Mouse (Mus musculus) forebrain, embryonic 11.5 days (tissue): ENCODE data around the gene Gimap4. TPM values are rescaled to one million over a fixed set of nuclear protein-coding genes. Genes with fewer than 3 reads are reported as not detected.
"Not testable (repeated sequence)": the region's sequence is repeated elsewhere in the genome, so short reads cannot be mapped to it uniquely, and the experiment has no call there.

Source experiments
- ATAC-seq: fragments of 200-750 bp; cut with Nextera tagmentation; replicated peaks from 2 replicates; pipeline ENCODE4 v1.8.0; 2017; ENCODE audit warnings: moderate TSS enrichment; ENCODE audit not compliant: low FRiP score
- DNase-seq: peaks from one replicate; pipeline ENCODE4 v3.0.0-alpha.2; 2017; ENCODE audit warnings: low spot score
- H3K27ac ChIP-seq: fragments of 300-500 bp; sonication (generic); 2 replicates; pipeline ENCODE4 v1.5.1; 2014; ENCODE audit warnings: low read depth, low read length
- H3K27me3 ChIP-seq: fragments of 300-500 bp; sonication (generic); 2 replicates; pipeline ENCODE4 v1.6.1; 2014; ENCODE audit warnings: mild to moderate bottlenecking, low read length, mixed read lengths; ENCODE audit not compliant: control insufficient read depth, insufficient read depth
- H3K36me3 ChIP-seq: fragments of 300-500 bp; sonication (generic); 2 replicates; pipeline ENCODE4 v1.6.1; 2014; ENCODE audit warnings: mild to moderate bottlenecking, low read length, moderate library complexity, mixed read lengths; ENCODE audit not compliant: control insufficient read depth, insufficient read depth
- H3K4me1 ChIP-seq: fragments of 300-500 bp; sonication (generic); replicated peaks from 2 replicates; pipeline ENCODE4 v1.6.1; 2014; ENCODE audit warnings: low read length, mixed read lengths; ENCODE audit not compliant: control insufficient read depth, insufficient read depth
- H3K4me2 ChIP-seq: fragments of 300-500 bp; sonication (generic); 2 replicates; pipeline ENCODE4 v1.6.1; 2014; ENCODE audit warnings: low read depth, mild to moderate bottlenecking, low read length, moderate library complexity, mixed read lengths; ENCODE audit not compliant: severe bottlenecking
- H3K4me3 ChIP-seq: fragments of 300-500 bp; sonication (generic); 2 replicates; pipeline ENCODE4 v1.5.1; 2014; ENCODE audit warnings: low read depth, low read length
- H3K9ac ChIP-seq: fragments of 300-500 bp; sonication (generic); 2 replicates; pipeline ENCODE4 v1.6.1; 2014; ENCODE audit warnings: low read length
- H3K9me3 ChIP-seq: fragments of 300-500 bp; sonication (generic); 2 replicates; pipeline ENCODE4 v1.6.1; 2016; ENCODE audit warnings: low read length, mixed read lengths; ENCODE audit not compliant: control insufficient read depth
- WGBS: fragments of 180-500 bp; shearing (Covaris S2); extraction: QIAGEN DNeasy Blood & Tissue Kit; methylation state at CpG from one replicate; pipeline ENCODE4 v1.1.7; 2014; 5-methylcytosine and 5-hydroxymethylcytosine counted together
- polyA plus RNA-seq: library from polyadenylated mRNA; unstranded; fragments of >200 nt; fragmentation: Nextera tagmentation; extraction: Ambion mirVana; gene quantifications from 2 replicates; pipeline ENCODE4 v1.2.1, GENCODE M21; 2014

Gene Gimap4
- polyA plus RNA-seq, 1 experiment from 2014 or later: 4.5 TPM

- H3K27ac ChIP-seq: no peak overlapping the region
- no peaks in the 10 kb centered on the region for H3K36me3 ChIP-seq
- H3K9ac ChIP-seq: no peak overlapping the region
- H3K4me3 ChIP-seq: no peak overlapping the region
- no peak for ATAC-seq
- no peak for DNase-seq
- H3K4me1 ChIP-seq: no peaks in the 10 kb centered on the region
- H3K4me2 ChIP-seq: no peak overlapping the region
- H3K27me3 ChIP-seq: no peaks in the 10 kb centered on the region
- H3K9me3 ChIP-seq: no peaks in the 10 kb centered on the region
- WGBS: 85% methylated on average over 4 of the region's 4 CpGs
Measured at GRCm38 (mm10) chr6:48678391-48678790, 6.0 kb upstream of the Gimap4 start.

- Histone ChIP-seq H3K4me2 (no peak overlapping the region), H3K36me3 (no peaks in the 10 kb centered on the region), H3K4me3 (no peak overlapping the region), H3K27ac (no peak overlapping the region), H3K9ac (no peak overlapping the region), H3K4me1 (no peaks in the 10 kb centered on the region), H3K27me3 (no peaks in the 10 kb centered on the region), H3K9me3 (no peaks in the 10 kb centered on the region)
- ATAC-seq (no peak), DNase-seq (no peak)
- 90% methylated on average over 6 of the region's 6 CpGs for WGBS
Measured at GRCm38 (mm10) chr6:48679701-48680100, 4.6 kb upstream of the Gimap4 start.

GRCm38 (mm10) chr6:48680421-48680820 is 3.9 kb upstream of the Gimap4 start:
- ATAC-seq: no peak
- H3K4me2 ChIP-seq: no peak overlapping the region
- no peak overlapping the region for H3K4me3 ChIP-seq
- no peaks in the 10 kb centered on the region for H3K27me3 ChIP-seq
- H3K9me3 ChIP-seq: no peaks in the 10 kb centered on the region
- no peak overlapping the region for H3K27ac ChIP-seq
- no peak for DNase-seq
- H3K9ac ChIP-seq: no peak overlapping the region
- H3K36me3 ChIP-seq: no peaks in the 10 kb centered on the region
- WGBS: 82% methylated on average over 5 of the region's 5 CpGs
- H3K4me1 ChIP-seq: no peaks in the 10 kb centered on the region

GRCm38 (mm10) chr6:48681472-48682090 is 2.8 kb upstream of the Gimap4 start:
- ATAC-seq (no peak), DNase-seq (no peak)
- Histone ChIP-seq H3K9me3 (no peaks in the 10 kb centered on the region), H3K4me3 (no peak overlapping the region), H3K36me3 (no peaks in the 10 kb centered on the region), H3K27me3 (no peaks in the 10 kb centered on the region), H3K9ac (no peak overlapping the region), H3K4me1 (no peaks in the 10 kb centered on the region), H3K27ac (no peak overlapping the region), H3K4me2 (no peak overlapping the region)
- WGBS: 86% methylated on average over 3 of the region's 3 CpGs

- Histone ChIP-seq H3K27me3 (no peaks in the 10 kb centered on the region), H3K9me3 (no peaks in the 10 kb centered on the region), H3K27ac (no peak overlapping the region), H3K4me2 (no peak overlapping the region), H3K36me3 (no peaks in the 10 kb centered on the region), H3K4me1 (no peaks in the 10 kb centered on the region), H3K9ac (no peak overlapping the region), H3K4me3 (no peak overlapping the region)
- DNase-seq: no peak
- ATAC-seq: no peak
- 82% methylated on average over 4 of the region's 4 CpGs for WGBS
Measured at GRCm38 (mm10) chr6:48682271-48682670, 2.1 kb upstream of the Gimap4 start.

- not testable (repeated sequence) for DNase-seq, H3K4me1 ChIP-seq, H3K9me3 ChIP-seq, H3K4me3 ChIP-seq, H3K4me2 ChIP-seq, H3K36me3 ChIP-seq, H3K27ac ChIP-seq, H3K9ac ChIP-seq, ATAC-seq, H3K27me3 ChIP-seq
- 94% methylated on average over 3 of the region's 4 CpGs for WGBS
Measured at GRCm38 (mm10) chr6:48683263-48683821, 1.0 kb upstream of the Gimap4 start.

GRCm38 (mm10) chr6:48684806-48685205 is 457 bp downstream of the Gimap4 start:
- WGBS: 52% methylated on average over 4 of the region's 4 CpGs
- Histone ChIP-seq H3K4me2 (no peak overlapping the region), H3K27ac (no peak overlapping the region)

GRCm38 (mm10) chr6:48685251-48685650 is 902 bp downstream of the Gimap4 start:
- Histone ChIP-seq H3K36me3 (no peaks in the 10 kb centered on the region), H3K9ac (no peak overlapping the region), H3K4me2 (no peak overlapping the region), H3K27me3 (no peaks in the 10 kb centered on the region), H3K4me3 (no peak overlapping the region), H3K9me3 (no peaks in the 10 kb centered on the region), H3K4me1 (no peaks in the 10 kb centered on the region), H3K27ac (no peak overlapping the region)
- ATAC-seq: no peak
- DNase-seq: no peak
- WGBS: 78% methylated on average over 2 of the region's 2 CpGs

More at GRCm38 (mm10) chr6:48684806-48685205, 457 bp downstream of the Gimap4 start:
- no peaks in the 10 kb centered on the region for H3K36me3 ChIP-seq
- H3K4me3 ChIP-seq: no peak overlapping the region
- no peak for ATAC-seq
- no peaks in the 10 kb centered on the region for H3K9me3 ChIP-seq
- no peak overlapping the region for H3K9ac ChIP-seq
- H3K27me3 ChIP-seq: no peaks in the 10 kb centered on the region
- H3K4me1 ChIP-seq: no peaks in the 10 kb centered on the region
- no peak for DNase-seq
